Mouse (Mus musculus): ENCODE data around the gene Rpgrip1.
"Not testable (repeated sequence)": the region's sequence is repeated elsewhere in the genome, so short reads cannot be mapped to it uniquely, and the experiment has no call there.

The Rpgrip1 gene

DNA sequence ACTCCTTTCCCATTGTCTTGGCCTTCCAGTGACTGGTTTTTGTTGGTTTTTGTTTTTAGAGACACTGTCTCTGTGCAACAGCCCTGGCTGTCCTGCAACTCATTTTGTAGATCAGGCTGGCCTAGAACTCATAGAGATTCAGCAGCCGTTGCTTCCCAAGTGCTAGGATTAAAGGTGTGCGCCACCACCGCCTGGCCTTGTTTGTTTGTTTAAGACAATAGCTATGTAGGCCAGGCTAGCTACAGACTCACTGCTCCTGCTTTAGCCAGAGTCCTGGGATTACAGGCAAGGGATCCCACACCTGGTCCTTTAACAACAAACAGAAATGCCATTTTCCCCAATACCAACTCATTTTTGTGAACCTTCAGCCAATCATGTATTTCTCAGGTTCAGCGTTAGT, at the start of gene Rpgrip1:
Gene Rpgrip1 (plus strand): TSS at position 359 of the 400 bp plus-strand sequence.
- no peak for DNase-seq (ENCODE audit: extremely low spot score, low spot score)

DNA sequence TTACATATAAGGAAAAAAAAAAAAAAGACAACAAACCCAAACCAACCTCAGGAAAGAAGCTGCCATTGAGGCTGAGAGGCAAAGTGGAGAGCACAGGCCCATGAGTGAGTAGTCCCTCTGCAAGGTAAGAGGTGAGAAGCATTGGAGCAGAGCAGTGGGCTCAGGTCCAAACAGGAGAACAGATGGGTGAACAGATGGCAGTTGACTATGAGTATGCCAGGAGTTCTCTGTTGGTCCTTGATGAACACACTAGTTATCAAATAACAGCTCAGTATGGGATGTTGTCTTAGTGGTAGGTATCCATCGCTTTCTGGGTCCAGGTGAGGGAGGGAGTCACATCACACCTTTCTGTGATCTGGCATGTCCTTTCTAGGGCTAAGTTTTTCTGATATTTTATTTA, 49.7 kb upstream of the Rpgrip1 start:
- DNase-seq (ENCODE audit: extremely low spot score, low spot score): no peak

DNA sequence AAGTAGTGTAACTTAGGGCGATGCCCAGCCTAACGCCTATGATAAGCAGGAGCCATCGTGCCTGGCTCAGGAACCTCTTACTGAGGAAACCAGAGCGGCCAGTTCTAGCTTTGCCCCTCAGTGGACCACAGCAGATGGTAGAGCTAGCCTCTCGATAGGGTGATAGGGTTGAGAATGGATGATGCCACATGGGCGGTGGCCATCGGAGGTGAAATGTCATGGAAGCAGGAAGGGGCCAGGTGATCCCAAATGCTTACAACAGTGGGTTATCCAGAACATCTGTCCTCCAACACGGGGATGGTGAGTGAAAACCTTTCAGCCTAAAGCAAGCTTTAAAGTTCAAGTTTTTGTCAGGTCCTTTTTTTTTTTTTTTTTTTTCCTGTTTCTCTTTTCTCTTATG, 48.7 kb upstream of the Rpgrip1 start:
- DNase-seq (ENCODE audit: extremely low spot score, low spot score): no peak

DNA sequence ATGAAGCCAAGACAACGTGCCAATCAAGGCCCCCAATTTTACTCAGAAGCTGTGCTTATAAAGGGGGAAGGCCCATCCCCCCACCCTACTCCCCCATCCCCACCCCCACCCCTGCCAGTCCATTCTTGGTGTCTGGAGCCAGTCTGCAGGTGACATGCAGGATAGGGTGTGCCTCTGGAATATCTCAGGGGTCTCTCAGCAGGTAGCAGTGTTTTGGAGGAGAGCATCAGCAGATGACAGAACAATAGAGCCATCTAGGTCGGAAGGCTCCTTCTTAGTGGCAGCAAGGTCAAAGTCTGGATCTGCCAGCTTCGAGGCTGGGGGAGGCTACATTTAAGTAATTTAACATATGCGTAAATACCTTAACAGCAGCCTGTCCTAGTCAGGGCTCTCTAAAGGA, 44.4 kb upstream of the Rpgrip1 start:
- no peak for DNase-seq (ENCODE audit: extremely low spot score, low spot score)

GRCm38 (mm10) chr14:52071599-52072137, 38.8 kb upstream of the Rpgrip1 start:
- DNase-seq (ENCODE audit: extremely low spot score, low spot score): no peak

DNA sequence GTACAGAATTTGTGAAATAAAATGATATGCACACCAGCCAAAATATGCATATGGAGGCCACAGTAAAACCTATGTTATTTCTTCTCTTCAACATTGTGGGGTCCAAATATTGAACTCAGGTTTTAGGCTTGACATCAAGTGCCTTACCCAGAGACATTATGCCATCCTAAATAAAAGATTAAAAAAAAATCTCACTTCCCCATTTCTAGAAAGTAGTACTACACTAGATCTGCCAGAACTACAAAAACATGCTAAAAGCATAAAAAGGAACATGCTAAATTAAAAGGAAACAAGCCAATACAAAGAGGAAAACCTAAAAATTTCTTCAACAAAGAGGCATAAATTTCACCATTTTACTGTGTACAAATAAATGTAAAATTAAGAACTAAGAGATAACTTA, 27.4 kb upstream of the Rpgrip1 start:
- DNase-seq (ENCODE audit: extremely low spot score, low spot score): no peak

DNA sequence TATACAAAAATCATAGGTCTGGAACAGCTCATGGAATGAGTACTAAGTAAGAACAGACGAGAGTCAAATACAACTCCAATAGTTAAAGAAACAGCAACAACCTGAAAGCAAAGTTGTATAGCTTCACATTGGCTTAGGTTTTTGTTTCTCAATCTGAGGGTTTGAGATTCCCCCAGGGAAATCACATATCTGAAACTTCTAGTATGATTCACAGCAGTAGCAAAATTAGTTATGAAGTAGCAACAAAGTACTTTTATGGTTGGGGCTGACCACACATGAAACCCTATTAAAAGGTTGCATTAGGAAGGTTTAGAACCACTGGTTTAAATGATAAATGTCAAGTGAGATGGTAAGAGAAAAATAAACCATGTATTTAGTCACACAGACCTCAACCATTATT, 16.0 kb upstream of the Rpgrip1 start:
- DNase-seq (ENCODE audit: extremely low spot score, low spot score): no peak

GRCm38 (mm10) chr14:52097191-52097590, 13.3 kb upstream of the Rpgrip1 start:
- DNase-seq (ENCODE audit: extremely low spot score, low spot score): not testable (repeated sequence)

- DNase-seq (ENCODE audit: extremely low spot score, low spot score): not testable (repeated sequence)
These were observed 12.1 kb upstream of the Rpgrip1 start for GRCm38 (mm10) chr14:52098387-52098786.

DNA sequence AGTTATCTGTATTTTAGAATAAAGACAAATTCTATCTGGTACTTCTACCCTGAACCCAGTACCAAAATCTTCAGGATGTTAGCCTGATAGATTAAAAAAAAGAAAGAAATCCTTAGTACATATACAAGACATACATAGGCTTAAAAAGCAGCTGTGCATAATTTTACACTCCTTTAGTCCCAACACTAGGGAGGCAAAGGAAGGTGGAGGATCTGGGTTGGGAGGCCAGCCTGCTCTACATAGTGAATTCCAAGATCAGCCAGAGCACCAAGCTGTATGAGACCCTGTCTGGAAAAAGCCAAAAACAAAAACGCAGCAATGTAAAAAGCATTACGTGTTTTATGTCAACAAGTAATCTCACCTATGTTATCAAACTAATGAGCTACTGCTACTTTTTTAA, 10.9 kb upstream of the Rpgrip1 start:
- DNase-seq (ENCODE audit: extremely low spot score, low spot score): no peak

DNA sequence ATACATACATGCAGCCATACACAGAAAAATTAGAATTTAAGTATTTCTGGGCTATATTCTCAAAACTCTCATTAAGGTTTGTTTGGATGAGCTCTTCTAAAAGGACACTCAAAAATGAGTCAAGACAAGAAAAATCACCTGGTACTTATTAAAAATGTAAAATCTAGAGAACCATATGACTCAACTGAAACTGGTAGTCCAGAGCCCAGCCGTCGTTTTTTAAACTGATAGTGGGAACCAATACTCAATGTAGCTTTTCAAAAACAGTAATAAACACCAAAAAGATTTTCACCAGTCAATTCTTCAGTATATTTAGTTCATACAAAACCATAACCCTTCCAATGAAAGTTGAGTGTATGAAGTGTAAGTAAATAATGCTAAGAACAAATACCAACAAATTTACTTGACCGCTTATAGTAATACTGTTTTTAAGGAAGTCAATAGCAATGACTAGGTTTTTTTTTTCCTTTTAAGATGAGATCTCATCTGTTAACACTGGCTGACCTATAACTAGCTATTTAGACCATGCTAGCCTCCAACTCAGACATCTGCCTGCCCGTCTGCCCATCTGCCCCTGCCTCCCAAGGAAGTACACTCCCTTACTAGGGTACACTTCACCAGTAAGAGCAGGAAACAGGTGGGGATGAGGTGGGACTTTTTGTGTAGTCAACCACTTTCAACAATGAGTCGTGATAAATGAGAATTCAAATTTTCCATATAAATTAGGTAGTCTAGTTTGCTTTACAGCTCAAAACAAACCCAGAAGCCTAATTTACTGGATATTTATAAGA, 10.1 kb upstream of the Rpgrip1 start:
- no peak for DNase-seq (ENCODE audit: extremely low spot score, low spot score)

- no peak for DNase-seq (ENCODE audit: extremely low spot score, low spot score)
These were observed 9.0 kb upstream of the Rpgrip1 start for GRCm38 (mm10) chr14:52101285-52102157.

DNA sequence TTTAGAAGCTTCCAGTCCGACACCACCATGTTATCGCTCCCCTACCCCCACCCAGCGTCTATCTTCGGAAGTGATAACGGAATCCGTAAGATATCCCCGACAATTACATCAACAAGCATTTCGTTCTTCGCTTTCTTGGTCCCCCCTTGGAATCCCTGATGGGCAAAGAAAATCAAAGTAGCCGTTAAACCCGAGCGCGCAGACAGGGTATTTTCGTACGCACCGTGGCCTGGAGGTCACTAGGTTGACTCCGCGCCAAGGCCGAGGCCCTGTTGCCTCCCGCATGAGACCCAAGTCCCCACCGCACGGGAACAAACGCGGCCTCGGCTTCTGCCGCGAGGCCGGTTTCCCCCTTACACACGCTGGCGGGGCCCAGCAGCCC, 7.0 kb upstream of the Rpgrip1 start:
- no peak for DNase-seq (ENCODE audit: extremely low spot score, low spot score)

GRCm38 (mm10) chr14:52103856-52104676, 6.4 kb upstream of the Rpgrip1 start, which contains the start of gene Hnrnpc:
Gene Hnrnpc, minus strand, starts transcription at chr14:52104028.
- peak; percentile 100 for DNase-seq (ENCODE audit: extremely low spot score, low spot score)

- DNase-seq (ENCODE audit: extremely low spot score, low spot score): no peak
These were observed 5.7 kb upstream of the Rpgrip1 start for GRCm38 (mm10) chr14:52104677-52105285.

DNA sequence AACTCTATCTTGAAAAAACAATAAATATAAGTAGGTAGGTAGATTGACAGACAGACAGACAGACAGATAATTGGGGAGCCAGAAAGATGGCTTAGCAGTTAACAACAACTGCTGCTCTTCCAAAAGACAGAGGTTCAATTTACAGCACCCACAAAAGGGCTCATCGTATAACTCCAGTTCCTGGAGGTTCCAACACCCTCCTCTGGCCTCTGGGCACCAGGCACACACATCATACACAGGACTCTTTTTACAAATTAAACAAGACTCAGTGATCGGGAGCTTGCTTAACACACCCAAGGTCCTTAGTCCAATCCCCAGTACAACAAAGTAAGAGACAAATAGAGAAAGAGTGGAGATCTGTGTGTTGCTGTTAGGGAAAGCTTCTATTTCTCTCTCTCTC, 5.2 kb upstream of the Rpgrip1 start:
- no peak for DNase-seq (ENCODE audit: extremely low spot score, low spot score)

DNA sequence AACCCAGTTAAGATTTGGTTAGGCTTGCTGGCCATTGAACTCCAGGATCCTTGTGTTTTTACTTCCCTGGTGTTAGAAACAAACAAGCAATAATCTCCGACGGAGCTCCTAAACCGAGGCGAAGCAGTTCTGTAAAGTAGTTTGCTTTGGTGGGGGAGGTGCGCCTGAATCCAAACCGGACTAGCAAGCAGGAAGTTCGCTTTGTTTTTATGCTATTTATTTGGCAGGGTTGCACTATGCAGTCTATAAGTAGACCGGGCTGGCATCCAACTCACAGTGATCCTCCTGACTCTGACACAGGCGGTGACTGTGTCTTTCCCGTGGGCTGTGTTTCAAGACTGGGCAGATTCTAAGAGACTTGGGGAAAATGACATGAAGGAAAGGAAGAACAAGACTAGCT, 3.8 kb upstream of the Rpgrip1 start:
- no peak for DNase-seq (ENCODE audit: extremely low spot score, low spot score)

GRCm38 (mm10) chr14:52108025-52108424, 2.5 kb upstream of the Rpgrip1 start:
- no peak for DNase-seq (ENCODE audit: extremely low spot score, low spot score)

GRCm38 (mm10) chr14:52114101-52114500, 3.6 kb downstream of the Rpgrip1 start:
- no peak for DNase-seq (ENCODE audit: extremely low spot score, low spot score)

DNA sequence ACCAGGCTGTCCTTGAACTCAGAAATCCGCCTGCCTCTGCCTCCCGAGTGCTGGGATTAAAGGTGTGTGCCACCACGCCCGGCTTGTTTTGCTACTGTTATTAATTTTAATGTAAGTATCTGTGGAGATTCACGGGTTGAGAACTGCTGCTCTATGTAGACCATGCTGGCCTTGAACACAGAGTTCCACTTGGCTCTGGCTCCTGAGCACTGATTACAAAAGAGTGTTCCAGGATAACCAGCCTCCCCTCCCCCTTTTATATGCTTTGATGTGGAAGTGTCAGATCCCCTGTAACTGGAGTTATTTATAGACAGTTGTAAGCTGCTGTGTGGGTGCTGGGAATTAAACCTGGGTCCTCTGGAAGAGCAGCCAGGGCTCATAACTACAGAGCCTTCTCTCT, 6.7 kb downstream of the Rpgrip1 start:
- no peak for DNase-seq (ENCODE audit: extremely low spot score, low spot score)

GRCm38 (mm10) chr14:52118456-52118822, 7.9 kb downstream of the Rpgrip1 start:
- DNase-seq (ENCODE audit: extremely low spot score, low spot score): no peak

All from neural tube, embryonic 10.5 days (tissue).